Mouse (Mus musculus) erythroblast, embryonic 14.5 days (primary cell): ENCODE measurements around the gene Nudcd3. TPM values are rescaled to one million over a fixed set of nuclear protein-coding genes. Genes with fewer than 3 reads are reported as not detected.
"Not testable (repeated sequence)": the region's sequence is repeated elsewhere in the genome, so short reads cannot be mapped to it uniquely, and the experiment has no call there.

Source experiments
- H3K27me3 ChIP-seq: 2 replicates; pipeline ENCODE4 v1.6.1; 2012; ENCODE audit warnings: inconsistent platforms; ENCODE audit not compliant: control insufficient read depth
- H3K36me3 ChIP-seq: 2 replicates; pipeline ENCODE4 v1.6.1; 2012; ENCODE audit warnings: mild to moderate bottlenecking, inconsistent platforms; ENCODE audit not compliant: control insufficient read depth
- H3K4me1 ChIP-seq: 2 replicates; pipeline ENCODE4 v1.6.1; 2012; ENCODE audit warnings: inconsistent platforms; ENCODE audit not compliant: control insufficient read depth
- H3K4me3 ChIP-seq: replicated peaks from 2 replicates; pipeline ENCODE3; 2012; ENCODE audit warnings: moderate library complexity, mild to moderate bottlenecking, inconsistent platforms
- H3K9me3 ChIP-seq: 2 replicates; pipeline ENCODE4 v1.6.1; 2012; ENCODE audit warnings: low read length, inconsistent platforms, mixed read lengths; ENCODE audit not compliant: control insufficient read depth
- GATA1 ChIP-seq: IDR thresholded peaks from 2 replicates; pipeline ENCODE4 v1.6.1; 2012; ENCODE audit warnings: low read length, inconsistent platforms, mixed read lengths
- TAL1 ChIP-seq: IDR thresholded peaks from 3 replicates; pipeline ENCODE4 v1.6.1; 2012; ENCODE audit warnings: low read length, inconsistent platforms, mixed read lengths
- polyA plus RNA-seq: library from polyadenylated mRNA; stranded (reverse); fragments of >175 nt; gene quantifications from 2 replicates; pipeline ENCODE4 v1.2.3, GENCODE M21; 2012

The Nudcd3 gene
- polyA plus RNA-seq, 1 experiment = 1.3 TPM

DNA sequence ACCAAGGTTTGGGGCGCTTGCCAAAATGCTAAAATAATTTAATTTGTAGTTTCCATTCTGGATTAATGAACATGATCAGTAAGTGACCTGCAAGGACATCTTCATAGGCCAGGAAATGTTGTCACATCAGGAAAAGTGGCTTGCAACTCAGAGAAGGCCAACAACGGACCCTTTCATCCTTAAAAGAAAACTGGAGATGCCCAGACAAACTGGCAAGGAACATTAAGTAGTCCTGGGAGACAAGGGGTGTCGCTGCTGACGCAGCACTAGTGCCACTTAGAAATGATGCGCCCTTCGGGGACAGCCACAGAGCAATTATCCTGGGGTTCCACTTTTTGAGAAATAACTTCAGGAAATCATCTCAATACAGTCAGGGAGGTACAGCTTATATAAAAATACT, 80.2 kb downstream of the Nudcd3 start:
- Histone ChIP-seq H3K36me3 (peaks cover 51% of the 10 kb centered on the region), H3K4me3 (no peak overlapping the region), H3K4me1 (no peaks in the 10 kb centered on the region), H3K9me3 (no peaks in the 10 kb centered on the region), H3K27me3 (no peaks in the 10 kb centered on the region)
- TF ChIP-seq GATA1 (no peak), TAL1 (no peak)

DNA sequence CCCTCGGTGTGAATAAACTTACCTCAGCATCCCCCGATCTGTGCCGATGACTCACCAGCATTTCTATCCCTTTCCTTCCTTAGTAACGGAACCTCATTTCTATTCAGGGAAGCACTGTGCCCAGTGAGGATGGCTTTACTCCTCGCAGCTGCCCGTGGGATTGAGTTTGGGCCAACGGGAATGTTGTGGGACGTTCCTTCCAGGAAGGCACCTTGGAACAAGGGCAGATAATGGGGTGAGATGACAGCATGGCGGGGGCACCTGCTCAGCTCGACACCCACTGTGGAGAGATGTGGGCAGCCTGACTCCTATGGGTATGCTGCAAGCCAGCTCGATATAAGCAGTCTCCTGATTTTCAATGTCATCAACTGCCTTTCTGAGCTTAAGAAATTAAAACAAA, 80.9 kb downstream of the Nudcd3 start:
- no peaks in the 10 kb centered on the region for H3K9me3 ChIP-seq
- TF ChIP-seq GATA1 (no peak), TAL1 (no peak)
- H3K36me3 ChIP-seq = peaks cover 50% of the 10 kb centered on the region
- no peaks in the 10 kb centered on the region for H3K4me1 ChIP-seq
- no peaks in the 10 kb centered on the region for H3K27me3 ChIP-seq
- H3K4me3 ChIP-seq = no peak overlapping the region

DNA sequence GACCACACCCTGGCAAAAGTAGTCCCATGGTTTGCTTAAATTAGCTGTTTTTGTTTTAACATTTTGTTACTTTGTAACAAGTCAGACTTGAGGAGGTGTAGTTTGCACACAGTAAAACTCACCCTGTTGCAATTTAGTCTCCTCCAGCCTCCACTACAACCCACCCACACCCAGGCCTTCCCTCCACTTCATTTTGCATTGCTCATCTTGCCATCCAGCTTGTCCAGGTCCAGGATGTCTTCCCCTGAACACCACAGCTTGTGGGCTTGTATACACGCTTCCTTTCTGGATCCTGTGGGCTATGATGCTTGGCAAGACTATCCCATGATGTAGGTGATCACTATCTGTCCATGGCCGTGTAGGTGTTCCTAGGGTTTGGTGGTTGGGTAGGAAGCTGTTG, 82.3 kb downstream of the Nudcd3 start:
- no peak for TF ChIP-seq TAL1
- no peak for TF ChIP-seq GATA1
- Histone ChIP-seq H3K9me3 (no peaks in the 10 kb centered on the region), H3K27me3 (no peaks in the 10 kb centered on the region), H3K36me3 (peaks cover 49% of the 10 kb centered on the region), H3K4me1 (no peaks in the 10 kb centered on the region), H3K4me3 (no peak overlapping the region)

DNA sequence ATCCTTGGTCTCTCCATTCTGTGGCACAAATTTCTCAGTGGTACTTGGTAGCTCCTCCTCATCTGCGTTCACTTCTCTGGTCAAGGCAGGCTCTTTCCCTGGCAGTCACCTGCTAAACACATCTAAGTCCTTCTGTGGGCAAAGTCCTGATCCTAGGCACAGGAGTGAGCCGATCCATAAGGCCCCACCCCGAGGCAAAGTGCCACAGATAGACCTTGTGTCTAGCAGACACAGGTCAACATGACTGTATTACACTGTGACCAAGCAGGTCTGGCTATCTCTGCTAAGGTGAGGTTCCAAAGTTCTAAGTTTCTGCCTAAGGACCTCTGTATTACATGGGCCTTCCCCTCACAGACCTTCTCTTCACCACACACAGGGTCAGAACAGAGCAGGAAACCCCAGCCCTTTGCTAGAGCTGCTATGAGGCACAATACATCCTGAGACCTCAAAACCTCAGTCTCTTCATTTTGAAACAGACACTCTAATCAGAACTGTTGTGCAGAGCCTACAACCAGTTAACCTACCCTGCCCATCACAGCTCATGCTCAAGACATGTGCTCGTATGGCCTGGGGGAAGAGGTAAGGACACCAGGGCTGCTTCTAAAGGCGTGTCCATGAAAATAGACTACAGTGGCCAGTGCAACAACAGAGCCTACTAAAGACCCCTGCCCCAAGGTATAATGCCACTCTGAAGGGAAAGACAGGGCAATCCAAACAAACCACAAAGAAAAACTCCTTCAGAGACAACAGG, 88.3 kb downstream of the Nudcd3 start:
- no peak overlapping the region for H3K4me3 ChIP-seq
- H3K4me1 ChIP-seq = no peaks in the 10 kb centered on the region
- H3K9me3 ChIP-seq = no peaks in the 10 kb centered on the region
- peaks cover 68% of the 10 kb centered on the region for H3K36me3 ChIP-seq
- TF ChIP-seq TAL1 (no peak), GATA1 (no peak)
- H3K27me3 ChIP-seq = no peaks in the 10 kb centered on the region

DNA sequence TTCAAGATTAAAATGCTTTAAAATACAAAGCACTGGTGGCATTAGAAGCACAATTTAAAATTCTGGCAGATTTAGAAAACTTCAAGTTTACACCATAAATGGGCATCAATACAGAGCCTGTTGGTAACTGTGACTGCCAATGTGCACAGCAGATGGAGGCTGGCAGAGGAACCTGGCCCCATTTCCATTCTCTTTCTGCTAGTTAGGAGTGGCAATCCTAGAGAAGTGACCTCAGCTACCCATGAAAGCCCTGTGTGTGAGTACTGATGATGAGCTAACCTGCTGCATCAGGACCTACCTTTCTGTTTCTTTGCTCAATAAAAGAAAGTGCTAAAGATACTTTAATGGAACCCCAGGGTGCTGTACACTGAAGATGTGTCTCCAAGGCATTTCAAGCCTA, 90.2 kb downstream of the Nudcd3 start:
- Histone ChIP-seq H3K4me1 (no peaks in the 10 kb centered on the region), H3K27me3 (no peaks in the 10 kb centered on the region), H3K4me3 (no peak overlapping the region), H3K9me3 (no peaks in the 10 kb centered on the region), H3K36me3 (peaks cover 79% of the 10 kb centered on the region)
- no peak for TF ChIP-seq TAL1
- no peak for TF ChIP-seq GATA1

DNA sequence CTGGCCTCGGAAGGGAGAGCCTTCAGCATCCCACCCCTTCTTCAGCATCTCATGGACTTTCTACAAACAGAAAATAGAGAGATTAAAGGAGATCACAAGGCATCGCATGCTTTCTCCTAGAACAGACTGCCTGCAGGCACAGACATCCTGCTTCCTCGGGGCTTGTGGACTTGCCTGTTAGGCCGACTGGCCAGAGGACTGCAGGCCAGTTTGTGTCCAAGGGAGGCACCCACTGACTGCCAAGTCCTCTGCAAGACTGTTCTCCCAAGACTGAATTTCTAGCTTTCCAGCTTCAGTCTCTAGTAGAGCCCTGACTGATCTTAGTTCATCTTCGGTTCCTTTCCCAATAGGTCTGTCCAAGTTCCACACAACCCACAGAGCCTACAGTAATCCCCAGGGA, 91.9 kb downstream of the Nudcd3 start:
- H3K9me3 ChIP-seq = no peaks in the 10 kb centered on the region
- TF ChIP-seq GATA1 (no peak), TAL1 (no peak)
- no peak overlapping the region for H3K4me3 ChIP-seq
- H3K36me3 ChIP-seq = peaks cover 76% of the 10 kb centered on the region
- no peaks in the 10 kb centered on the region for H3K4me1 ChIP-seq
- no peaks in the 10 kb centered on the region for H3K27me3 ChIP-seq

DNA sequence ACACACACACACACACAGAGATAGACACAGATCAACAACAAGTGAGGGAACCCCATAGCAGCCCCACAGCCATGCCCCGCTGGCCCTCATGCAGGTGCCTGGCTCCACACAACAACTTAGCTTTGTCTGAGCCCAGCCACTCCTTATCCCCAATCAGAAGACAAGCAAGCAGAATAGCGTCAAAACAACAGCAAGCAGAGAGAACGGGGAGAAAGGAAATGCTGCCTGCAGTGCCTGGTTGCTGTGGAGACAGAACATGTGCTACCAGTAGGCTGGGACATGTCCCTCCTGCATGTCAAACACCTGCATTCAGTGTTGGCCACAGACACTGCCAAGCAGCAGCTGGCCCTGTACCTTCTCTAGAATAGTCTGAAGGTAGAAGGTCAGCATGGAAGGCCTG, 92.5 kb downstream of the Nudcd3 start:
- no peak overlapping the region for H3K4me3 ChIP-seq
- H3K36me3 ChIP-seq = peaks cover 71% of the 10 kb centered on the region
- H3K9me3 ChIP-seq = no peaks in the 10 kb centered on the region
- no peaks in the 10 kb centered on the region for H3K4me1 ChIP-seq
- no peak for TF ChIP-seq GATA1
- no peak for TF ChIP-seq TAL1
- no peaks in the 10 kb centered on the region for H3K27me3 ChIP-seq

- Histone ChIP-seq H3K4me3 (no peak overlapping the region), H3K27me3 (no peaks in the 10 kb centered on the region), H3K36me3 (peaks cover 42% of the 10 kb centered on the region)
Observed at GRCm38 (mm10) chr11:6104734-6105133, 95.5 kb downstream of the Nudcd3 start.

DNA sequence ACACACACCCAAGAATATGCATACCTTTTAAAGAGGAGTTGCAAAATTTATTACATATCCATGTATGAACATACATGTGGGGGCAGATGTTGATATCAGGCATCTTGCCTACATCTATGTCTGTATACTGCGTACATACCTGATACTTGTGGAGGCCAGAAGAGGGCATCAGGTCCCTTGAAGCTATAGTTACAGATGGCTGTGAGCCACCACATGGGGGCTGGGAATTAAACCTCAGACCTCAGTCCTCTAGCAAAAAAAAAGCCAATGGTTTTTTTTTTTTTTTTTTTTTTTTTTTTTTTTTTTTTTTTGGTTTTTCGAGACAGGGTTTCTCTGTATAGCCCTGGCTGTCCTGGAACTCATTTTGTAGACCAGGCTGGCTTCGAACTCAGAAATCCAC, 103.6 kb downstream of the Nudcd3 start:
- H3K9me3 ChIP-seq, H3K4me1 ChIP-seq, H3K36me3 ChIP-seq, H3K27me3 ChIP-seq, H3K4me3 ChIP-seq: not testable (repeated sequence)

More at GRCm38 (mm10) chr11:6104734-6105133, 95.5 kb downstream of the Nudcd3 start:
- no peaks in the 10 kb centered on the region for H3K4me1 ChIP-seq
- no peak for TF ChIP-seq GATA1
- TF ChIP-seq TAL1 = no peak
- H3K9me3 ChIP-seq = no peaks in the 10 kb centered on the region

GRCm38 (mm10) chr11:6086991-6087390, 113.2 kb downstream of the Nudcd3 start:
- no peak for TF ChIP-seq TAL1
- no peak for TF ChIP-seq GATA1
- H3K27me3 ChIP-seq = no peaks in the 10 kb centered on the region
- H3K36me3 ChIP-seq = no peaks in the 10 kb centered on the region
- no peak overlapping the region for H3K4me3 ChIP-seq
- H3K4me1 ChIP-seq = no peaks in the 10 kb centered on the region
- H3K9me3 ChIP-seq = no peaks in the 10 kb centered on the region
